ENCODE assay signal across 16 mouse cellular contexts in the genomic region with DNA sequence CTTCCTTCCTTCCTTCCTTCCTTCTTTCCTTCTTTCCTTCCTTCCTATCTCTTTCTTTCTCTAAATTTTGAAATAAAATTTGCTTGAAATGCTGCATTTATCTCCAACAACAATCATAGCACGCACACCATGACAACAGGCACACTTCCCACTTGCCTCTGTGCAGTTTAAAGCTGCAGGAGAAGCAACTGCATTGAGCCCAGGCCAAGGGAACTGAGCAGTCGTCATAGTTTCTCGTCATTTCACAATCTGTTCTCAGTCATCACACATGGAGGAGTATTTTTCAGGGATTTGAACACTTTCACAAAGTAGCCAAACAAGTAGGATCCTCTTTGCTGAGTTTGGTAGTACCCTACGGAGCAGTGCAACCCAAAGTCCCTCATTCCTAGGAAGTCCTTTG.
A peak's percentile ranks its signal among the peaks of the same experiment; 100 is the strongest.
DNase-seq lines count a peak whose midpoint lies in the region; ATAC-seq lines count a peak whose summit lies in the region.
"Had no signal": no experiment of that assay in that cellular context is flagged by ENCODE, and none has a peak within 500 bp of the region (broad histone marks: within the 10 kb centered on the region; RNA-seq: fewer than 3 reads in every experiment).

No protein-coding gene starts in this region.

- H3K9me3 ChIP-seq in heart, embryonic 11.5 days (replicated peaks; ENCODE audit: control insufficient read depth, low read length) = no peaks in the 10 kb centered on the region
- H3K9me3 ChIP-seq: embryonic facial prominence, embryonic 10.5 days; hindbrain, embryonic 10.5 days; stomach, embryonic 15.5 days had no signal

- WGBS in heart, embryonic 11.5 days (ENCODE audit: insufficient replicate concordance) = 76% methylated on average over 4 of the region's 4 CpGs

- H3K27ac ChIP-seq in heart, embryonic 11.5 days (ENCODE audit: low read depth, low read length) = no peak overlapping the region
- H3K27ac ChIP-seq: embryonic facial prominence, embryonic 10.5 days; hindbrain, embryonic 10.5 days; stomach, embryonic 15.5 days had no signal

- H3K4me2 ChIP-seq in heart, embryonic 11.5 days = no peak overlapping the region
- H3K4me2 ChIP-seq: lung, embryonic 14.5 days; stomach, embryonic 15.5 days had no signal

- no peak for DNase-seq in frontal cortex, postnatal 25 days (ENCODE audit: low spot score in 2 of 2)
- DNase-seq in frontal cortex, adult 2 months (ENCODE audit: extremely low spot score in 1 of 2, low spot score in 1 of 2) = peak; percentile 34 to 69
- DNase-seq in left cerebral cortex, adult 11 months (ENCODE audit: low spot score) = peak; percentile 21
- DNase-seq in right cerebral cortex, postnatal 10 days (ENCODE audit: low spot score in 2 of 2) = peak; percentile 73 to 80
- no peak for DNase-seq in cerebellum, postnatal 25 days
- no peak for DNase-seq in thymus, postnatal 14 days
- DNase-seq: cerebellum, adult 9-10 months; gastrocnemius, postnatal 10 days; kidney, adult 18-20 months; kidney, postnatal 4 days; lung, embryonic 14.5 days had no signal

- peak; percentile 90 for ATAC-seq in frontal cortex, adult (ENCODE audit: low TSS enrichment)
- ATAC-seq in heart, embryonic 11.5 days (replicated peaks; ENCODE audit: insufficient number of reproducible peaks, low FRiP score, low TSS enrichment) = no peak

- H3K4me3 ChIP-seq in heart, embryonic 11.5 days (ENCODE audit: low read depth, low read length) = no peak overlapping the region
- H3K4me3 ChIP-seq: embryonic facial prominence, embryonic 10.5 days; hindbrain, embryonic 10.5 days; stomach, embryonic 15.5 days had no signal

- no peaks in the 10 kb centered on the region for H3K27me3 ChIP-seq in heart, embryonic 11.5 days (ENCODE audit: control insufficient read depth, insufficient read depth, low read length)
- H3K27me3 ChIP-seq: stomach, embryonic 15.5 days had no signal

- H3K36me3 ChIP-seq in heart, embryonic 11.5 days (ENCODE audit: control insufficient read depth, insufficient read depth, low read length) = no peaks in the 10 kb centered on the region
- H3K36me3 ChIP-seq: embryonic facial prominence, embryonic 10.5 days; hindbrain, embryonic 10.5 days; stomach, embryonic 15.5 days had no signal

- no peak overlapping the region for H3K9ac ChIP-seq in heart, embryonic 11.5 days (ENCODE audit: low read depth, low read length)
- H3K9ac ChIP-seq: lung, embryonic 14.5 days; stomach, embryonic 15.5 days had no signal

- H3K4me1 ChIP-seq in heart, embryonic 11.5 days (ENCODE audit: control insufficient read depth, insufficient read depth, low read length) = 0 out of 2 replicates have a peak, but pooled peaks cover 2% of the 10 kb centered on the region
- H3K4me1 ChIP-seq: embryonic facial prominence, embryonic 10.5 days; hindbrain, embryonic 10.5 days; stomach, embryonic 15.5 days had no signal

Comparison
In these comparisons a context has a peak if more than half of its experiments do, and no peak if none do; other contexts are left out.
1. DNase-seq: peak in frontal cortex, adult 2 months (2 of 2), left cerebral cortex, adult 11 months (single experiment) and right cerebral cortex, postnatal 10 days (2 of 2); none in frontal cortex, postnatal 25 days (0 of 2), cerebellum, postnatal 25 days (0 of 2) and thymus, postnatal 14 days (single experiment).